Mouse (Mus musculus) CH12.LX (cell line): Measurements from ENCODE around the gene Cx3cr1.

Source experiments
- MAFK ChIP-seq: IDR thresholded peaks from 2 replicates; pipeline ENCODE4 v1.6.1; 2011; ENCODE audit warnings: low read length, improper control_type of control experiment; ENCODE audit not compliant: insufficient replicate concordance
- ZC3H11A ChIP-seq: IDR thresholded peaks from 2 replicates; pipeline ENCODE4 v1.6.1; 2012; ENCODE audit warnings: low read depth, mild to moderate bottlenecking, inconsistent platforms, low read length, improper control_type of control experiment

- TF ChIP-seq ZC3H11A (no peak), MAFK (no peak)
Observed at GRCm38 (mm10) chr9:120081247-120081646, 11.6 kb upstream of the Cx3cr1 start.
